Mouse (Mus musculus) ovary, postnatal 36 days (tissue): ENCODE measurements around the gene Kcnk4.

Experiments used
- DNase-seq: peaks from one replicate; pipeline ENCODE4 v3.0.0; 2022; ENCODE audit warnings: low spot score, mixed read lengths

The Kcnk4 gene

GRCm38 (mm10) chr19:6968491-6969271, 34.4 kb upstream of the Kcnk4 start:
- DNase-seq, result peak; percentile 43

- no peak for DNase-seq
These were observed 22.1 kb upstream of the Kcnk4 start for GRCm38 (mm10) chr19:6956461-6956860.

- no peak for DNase-seq
These were observed 21.1 kb upstream of the Kcnk4 start for GRCm38 (mm10) chr19:6955424-6955823.

GRCm38 (mm10) chr19:6954046-6954445, 19.7 kb upstream of the Kcnk4 start:
- peak; percentile 69 for DNase-seq

- peak; percentile 84 for DNase-seq
These were observed 18.4 kb upstream of the Kcnk4 start for GRCm38 (mm10) chr19:6952712-6953037.

GRCm38 (mm10) chr19:6951994-6952711, 17.8 kb upstream of the Kcnk4 start:
- DNase-seq, result peak; percentile 85

- peak; percentile 92 for DNase-seq
These were observed 17.2 kb upstream of the Kcnk4 start for GRCm38 (mm10) chr19:6951381-6951968.

GRCm38 (mm10) chr19:6950613-6951153, 16.4 kb upstream of the Kcnk4 start:
- peak; percentile 63 for DNase-seq

- DNase-seq, result no peak
These were observed 15.6 kb upstream of the Kcnk4 start for GRCm38 (mm10) chr19:6949951-6950350.

- DNase-seq, result no peak
These were observed 15.2 kb upstream of the Kcnk4 start for GRCm38 (mm10) chr19:6949532-6949931.

- no peak for DNase-seq
These were observed 13.9 kb upstream of the Kcnk4 start for GRCm38 (mm10) chr19:6948186-6948585.

- DNase-seq, result no peak
These were observed 13.4 kb upstream of the Kcnk4 start for GRCm38 (mm10) chr19:6947742-6948141.

GRCm38 (mm10) chr19:6943709-6944108, 9.4 kb upstream of the Kcnk4 start:
- no peak for DNase-seq

- DNase-seq, result no peak
These were observed 8.4 kb upstream of the Kcnk4 start for GRCm38 (mm10) chr19:6942764-6943163.

GRCm38 (mm10) chr19:6942249-6942691, 8.0 kb upstream of the Kcnk4 start, which contains the start of gene Gpr137:
Gene Gpr137 (minus strand): TSS chr19:6942480.
- DNase-seq, result peak; percentile 95

GRCm38 (mm10) chr19:6941372-6942248, 7.3 kb upstream of the Kcnk4 start, which contains the start of gene Bad:
Gene Bad (plus strand): TSS chr19:6941861.
- DNase-seq, result peak; percentile 94

- no peak for DNase-seq
These were observed 6.4 kb upstream of the Kcnk4 start for GRCm38 (mm10) chr19:6940396-6941351.

GRCm38 (mm10) chr19:6939106-6940002, 5.0 kb upstream of the Kcnk4 start:
- no peak for DNase-seq
